Mouse (Mus musculus) olfactory bulb, adult 2 months (tissue): Measurements from ENCODE around the gene Chd4.

Source experiments
- CTCF ChIP-seq: fragments of 200-500 bp; IDR thresholded peaks from 2 replicates; pipeline ENCODE4 v1.5.1; 2012; ENCODE audit warnings: low read depth, mild to moderate bottlenecking, low read length, moderate library complexity; ENCODE audit not compliant: insufficient read depth
- POLR2A ChIP-seq: fragments of 200-500 bp; IDR thresholded peaks from 2 replicates; pipeline ENCODE4 v1.6.1; 2012; ENCODE audit warnings: mild to moderate bottlenecking, low read depth, low read length, moderate library complexity; ENCODE audit not compliant: insufficient read depth

DNA sequence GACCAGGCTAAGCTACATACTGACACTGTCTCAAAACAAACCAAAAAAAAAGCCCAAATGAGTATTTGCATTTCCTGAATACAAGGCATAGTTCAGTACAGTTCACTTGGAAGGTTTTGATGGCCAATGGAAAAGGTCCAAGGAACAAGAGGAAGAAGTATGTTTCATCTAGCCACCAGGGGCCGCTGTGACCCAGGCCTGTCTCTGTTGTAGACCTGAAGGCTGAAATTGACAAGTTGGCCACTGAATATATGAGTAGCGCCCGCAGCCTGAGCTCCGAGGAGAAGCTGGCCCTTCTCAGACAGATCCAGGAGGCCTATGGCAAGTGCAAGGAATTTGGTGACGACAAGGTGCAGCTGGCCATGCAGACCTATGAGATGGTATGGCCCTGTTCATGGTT, 49.1 kb upstream of the Chd4 start:
- peak; percentile 44; the same call in 1 of the 2 replicates for TF ChIP-seq CTCF
- TF ChIP-seq POLR2A: no peak
